Mouse (Mus musculus) CH12.LX (cell line): Measurements from ENCODE around the gene Rptor. TPM values are rescaled to one million over a fixed set of nuclear protein-coding genes. Genes with fewer than 3 reads are reported as not detected.

ENCODE experiments used
- DNase-seq: peaks from one replicate; pipeline ENCODE4 v3.0.0-alpha.2; 2013; ENCODE audit errors: extremely low read depth
- H3K27ac ChIP-seq: 2 replicates; pipeline ENCODE4 v1.5.1; 2012; ENCODE audit warnings: low read depth, mild to moderate bottlenecking, control low read depth, moderate library complexity; ENCODE audit not compliant: insufficient read depth
- H3K27me3 ChIP-seq: replicated peaks from 2 replicates; pipeline ENCODE3; 2012; ENCODE audit warnings: inconsistent platforms
- H3K36me3 ChIP-seq, 2 experiments: replicated peaks in 1 of 2; 2 replicates each; pipeline versions ENCODE3 to v1.6.1; 2012; ENCODE audit warnings: inconsistent platforms in 1 of 2, low read length in 1 of 2, mild to moderate bottlenecking in 1 of 2, mixed read lengths in 1 of 2, moderate library complexity in 1 of 2; ENCODE audit not compliant: control insufficient read depth in 1 of 2, insufficient read depth in 1 of 2
- H3K4me1 ChIP-seq, 2 experiments: 2 replicates each; pipeline ENCODE4 v1.6.1; 2012; ENCODE audit warnings: inconsistent platforms in 1 of 2, moderate library complexity in 1 of 2; ENCODE audit not compliant: insufficient read depth in 2 of 2, control insufficient read depth in 1 of 2
- H3K4me2 ChIP-seq: 2 replicates; pipeline ENCODE4 v1.6.1; 2012; ENCODE audit warnings: low read depth, mild to moderate bottlenecking, control low read depth; ENCODE audit not compliant: poor library complexity, insufficient read depth, severe bottlenecking
- H3K4me3 ChIP-seq, 3 experiments: fragments of 150-350 bp in 1 of 3; sonication (generic) in 1 of 3; replicated peaks in 1 of 3; 2 replicates each; pipeline versions ENCODE3 to v1.5.1; 2011 to 2012; ENCODE audit warnings: low read depth in 2 of 3, low read length in 2 of 3, mild to moderate bottlenecking in 2 of 3, moderate library complexity in 2 of 3, control low read depth in 1 of 3, improper control_type of control experiment in 1 of 3, inconsistent platforms in 1 of 3, mixed read lengths in 1 of 3; ENCODE audit not compliant: poor library complexity in 1 of 3
- H3K79me2 ChIP-seq: replicated peaks from 2 replicates; pipeline ENCODE4 v1.6.1; 2012; ENCODE audit warnings: mild to moderate bottlenecking, moderate library complexity; ENCODE audit not compliant: control insufficient read depth, poor library complexity, insufficient read depth, severe bottlenecking; ENCODE audit errors: extremely low read depth
- H3K9ac ChIP-seq: 2 replicates; pipeline ENCODE4 v1.6.1; 2012; ENCODE audit warnings: low read depth, mild to moderate bottlenecking, control low read depth, moderate library complexity; ENCODE audit not compliant: insufficient read depth
- H3K9me3 ChIP-seq: replicated peaks from 2 replicates; pipeline ENCODE3; 2012; ENCODE audit warnings: low read length, inconsistent platforms, mixed read lengths
- BHLHE40 ChIP-seq: IDR thresholded peaks from 2 replicates; pipeline ENCODE4 v1.6.1; 2011; ENCODE audit warnings: mild to moderate bottlenecking, low read depth, low read length, improper control_type of control experiment
- CHD1 ChIP-seq: IDR thresholded peaks from 2 replicates; pipeline ENCODE4 v1.6.1; 2012; ENCODE audit warnings: low read depth, low read length, improper control_type of control experiment, inconsistent platforms
- CHD2 ChIP-seq: IDR thresholded peaks from 2 replicates; pipeline ENCODE4 v1.6.1; 2011; ENCODE audit warnings: low read length, improper control_type of control experiment
- CTCF ChIP-seq, 2 experiments: IDR thresholded peaks in 1 of 2; conservative IDR thresholded peaks in 1 of 2; 2 replicates each; pipeline ENCODE4 v1.5.1; 2011 to 2012; ENCODE audit warnings: low read depth in 2 of 2, low read length in 2 of 2, improper control_type of control experiment in 1 of 2, inconsistent platforms in 1 of 2, mild to moderate bottlenecking in 1 of 2, moderate library complexity in 1 of 2
- E2F4 ChIP-seq: IDR thresholded peaks from 2 replicates; pipeline ENCODE4 v1.6.1; 2011; ENCODE audit warnings: low read depth, low read length, improper control_type of control experiment; ENCODE audit not compliant: insufficient replicate concordance
- ELF1 ChIP-seq: IDR thresholded peaks from 2 replicates; pipeline ENCODE4 v1.6.1; 2014; ENCODE audit warnings: low read depth, mild to moderate bottlenecking, inconsistent platforms, low read length, improper control_type of control experiment
- EP300 ChIP-seq: IDR thresholded peaks from 2 replicates; pipeline ENCODE4 v1.6.1; 2011; ENCODE audit warnings: low read length, improper control_type of control experiment
- ETS1 ChIP-seq: conservative IDR thresholded peaks from 2 replicates; pipeline ENCODE4 v1.6.1; 2012; ENCODE audit warnings: low read depth, mild to moderate bottlenecking, inconsistent platforms, low read length, improper control_type of control experiment, moderate library complexity
- GABPA ChIP-seq: IDR thresholded peaks from 2 replicates; pipeline ENCODE4 v1.6.1; 2012; ENCODE audit warnings: low read depth, low read length, improper control_type of control experiment, inconsistent platforms; ENCODE audit not compliant: insufficient replicate concordance
- HCFC1 ChIP-seq: IDR thresholded peaks from 2 replicates; pipeline ENCODE4 v1.6.1; 2012; ENCODE audit warnings: low read depth, mild to moderate bottlenecking, inconsistent platforms, low read length, improper control_type of control experiment
- IRF4 ChIP-seq: IDR thresholded peaks from 2 replicates; pipeline ENCODE4 v1.6.1; 2014; ENCODE audit warnings: low read depth, mild to moderate bottlenecking, inconsistent platforms, low read length, improper control_type of control experiment
- JUN ChIP-seq: IDR thresholded peaks from 2 replicates; pipeline ENCODE4 v1.6.1; 2011; ENCODE audit warnings: low read depth, mild to moderate bottlenecking, low read length, improper control_type of control experiment, moderate library complexity; ENCODE audit not compliant: insufficient read depth
- JUND ChIP-seq: conservative IDR thresholded peaks from 2 replicates; pipeline ENCODE4 v1.6.1; 2011; ENCODE audit warnings: low read depth, low read length, improper control_type of control experiment
- KAT2A ChIP-seq: IDR thresholded peaks from 2 replicates; pipeline ENCODE4 v1.6.1; 2012; ENCODE audit warnings: low read length, improper control_type of control experiment, inconsistent platforms; ENCODE audit not compliant: insufficient replicate concordance
- MAFK ChIP-seq: IDR thresholded peaks from 2 replicates; pipeline ENCODE4 v1.6.1; 2011; ENCODE audit warnings: low read length, improper control_type of control experiment; ENCODE audit not compliant: insufficient replicate concordance
- MAX ChIP-seq: IDR thresholded peaks from 2 replicates; pipeline ENCODE4 v1.6.1; 2011; ENCODE audit warnings: low read length, improper control_type of control experiment
- MAZ ChIP-seq: IDR thresholded peaks from 2 replicates; pipeline ENCODE4 v1.6.1; 2012; ENCODE audit warnings: low read depth, mild to moderate bottlenecking, inconsistent platforms, low read length, improper control_type of control experiment, moderate library complexity
- MEF2A ChIP-seq: IDR thresholded peaks from 2 replicates; pipeline ENCODE4 v1.6.1; 2014; ENCODE audit warnings: low read depth, mild to moderate bottlenecking, inconsistent platforms, low read length, improper control_type of control experiment, borderline replicate concordance
- MXI1 ChIP-seq: IDR thresholded peaks from 2 replicates; pipeline ENCODE4 v1.6.1; 2011; ENCODE audit warnings: mild to moderate bottlenecking, low read depth, low read length, improper control_type of control experiment
- MYC ChIP-seq: IDR thresholded peaks from 2 replicates; pipeline ENCODE4 v1.6.1; 2011; ENCODE audit warnings: low read depth, mild to moderate bottlenecking, improper control_type of control experiment, low read length
- NELFE ChIP-seq: IDR thresholded peaks from 2 replicates; pipeline ENCODE4 v1.6.1; 2011; ENCODE audit warnings: low read depth, low read length, improper control_type of control experiment
- NRF1 ChIP-seq: IDR thresholded peaks from 2 replicates; pipeline ENCODE4 v1.6.1; 2014; ENCODE audit warnings: low read depth, mild to moderate bottlenecking, inconsistent platforms, low read length, improper control_type of control experiment, moderate library complexity
- PAX5 ChIP-seq: IDR thresholded peaks from 2 replicates; pipeline ENCODE4 v1.6.1; 2012; ENCODE audit warnings: low read length, inconsistent platforms, mixed read lengths
- POLR2A ChIP-seq: IDR thresholded peaks from 2 replicates; pipeline ENCODE4 v1.6.1; 2011; ENCODE audit warnings: low read depth, mild to moderate bottlenecking, improper control_type of control experiment, low read length
- POLR2AphosphoS2 ChIP-seq: IDR thresholded peaks from 2 replicates; pipeline ENCODE4 v1.6.1; 2011; ENCODE audit warnings: low read depth, low read length, improper control_type of control experiment
- RAD21 ChIP-seq: IDR thresholded peaks from 2 replicates; pipeline ENCODE4 v1.6.1; 2011; ENCODE audit warnings: low read depth, mild to moderate bottlenecking, low read length, improper control_type of control experiment, moderate library complexity
- RCOR1 ChIP-seq: conservative IDR thresholded peaks from 2 replicates; pipeline ENCODE4 v1.6.1; 2012; ENCODE audit warnings: low read depth, mild to moderate bottlenecking, inconsistent platforms, low read length, improper control_type of control experiment
- SIN3A ChIP-seq: IDR thresholded peaks from 2 replicates; pipeline ENCODE4 v1.6.1; 2012; ENCODE audit warnings: low read length, improper control_type of control experiment, inconsistent platforms
- SMC3 ChIP-seq: IDR thresholded peaks from 2 replicates; pipeline ENCODE4 v1.6.1; 2011; ENCODE audit warnings: low read depth, low read length, improper control_type of control experiment
- TBP ChIP-seq: conservative IDR thresholded peaks from 2 replicates; pipeline ENCODE4 v1.6.1; 2011; ENCODE audit warnings: low read depth, low read length, improper control_type of control experiment
- TCF12 ChIP-seq: IDR thresholded peaks from 2 replicates; pipeline ENCODE4 v1.6.1; 2014; ENCODE audit warnings: low read depth, mild to moderate bottlenecking, inconsistent platforms, low read length, improper control_type of control experiment
- UBTF ChIP-seq: IDR thresholded peaks from 2 replicates; pipeline ENCODE4 v1.6.1; 2012; ENCODE audit warnings: low read depth, mild to moderate bottlenecking, inconsistent platforms, low read length, improper control_type of control experiment, moderate library complexity
- USF1 ChIP-seq: IDR thresholded peaks from 2 replicates; pipeline ENCODE4 v1.6.1; 2014; ENCODE audit warnings: low read depth, mild to moderate bottlenecking, inconsistent platforms, low read length, improper control_type of control experiment
- USF2 ChIP-seq: conservative IDR thresholded peaks from 2 replicates; pipeline ENCODE4 v1.6.1; 2011; ENCODE audit warnings: low read depth, low read length, improper control_type of control experiment
- ZC3H11A ChIP-seq: IDR thresholded peaks from 2 replicates; pipeline ENCODE4 v1.6.1; 2012; ENCODE audit warnings: low read depth, mild to moderate bottlenecking, inconsistent platforms, low read length, improper control_type of control experiment
- ZKSCAN1 ChIP-seq: IDR thresholded peaks from 2 replicates; pipeline ENCODE4 v1.6.1; 2012; ENCODE audit warnings: low read depth, inconsistent platforms, low read length, improper control_type of control experiment, borderline replicate concordance
- ZMIZ1 ChIP-seq: IDR thresholded peaks from 2 replicates; pipeline ENCODE4 v1.6.1; 2012; ENCODE audit warnings: low read depth, mild to moderate bottlenecking, inconsistent platforms, low read length, improper control_type of control experiment
- ZNF384 ChIP-seq: IDR thresholded peaks from 2 replicates; pipeline ENCODE4 v1.6.1; 2012; ENCODE audit warnings: low read depth, low read length, improper control_type of control experiment, inconsistent platforms
- dilution Hi-C: fragments of 300-500 bp; cut with MboI; formaldehyde crosslinking; loops from 2 replicates; pipeline ENCODE4 v1.14.3; 2020; ENCODE audit warnings: low sequenced_read_pairs; ENCODE audit not compliant: extremely low pct_unique_long_range_greater_than_20kb, extremely low pct_ligation_motif_present
- in situ Hi-C: fragments of 300-500 bp; cut with MboI; formaldehyde crosslinking; loops from 3 replicates; pipeline ENCODE4 v1.14.3; 2019; ENCODE audit warnings: low sequenced_read_pairs, low pct_ligation_motif_present, low pct_unique_long_range_greater_than_20kb, mixed read lengths
- polyA plus RNA-seq: library from polyadenylated mRNA; unstranded; fragments of >175 nt; gene quantifications from 2 replicates; pipeline ENCODE4 v1.2.1, GENCODE M21; 2012; ENCODE audit warnings: low read depth; ENCODE audit not compliant: insufficient read length
- total RNA-seq, 2 experiments: library from RNA; depleted of rRNA; stranded (reverse); fragments of 300-350 nt in 1 of 2; fragments of >200 nt in 1 of 2; gene quantifications; 2 replicates each; pipeline ENCODE4 v1.2.3; 2012 to 2014

Gene Rptor
- total RNA-seq (2012; rRNA removed) (26.7 and 29.3 TPM in 2 replicates), total RNA-seq (2014; rRNA removed) (8.3 and 10.3 TPM in 2 replicates), polyA plus RNA-seq (28.3 and 33.1 TPM in 2 replicates)

GRCm38 (mm10) chr11:119602763-119603526, at the start of gene Rptor:
TSS of gene Rptor (plus strand) at chr11:119602905.
- TF ChIP-seq ZNF384: no peak
- TF ChIP-seq ETS1: no peak
- TF ChIP-seq E2F4: no peak; the same call in 1 of the 2 replicates
- no peak for TF ChIP-seq MAZ
- TF ChIP-seq NELFE: peak; percentile 61; the same call in 1 of the 2 replicates
- no peak; the same call in 1 of the 2 replicates for TF ChIP-seq MAFK
- TF ChIP-seq IRF4: no peak
- no peak for TF ChIP-seq JUND
- no peak for TF ChIP-seq RAD21
- TF ChIP-seq ZKSCAN1: no peak
- peak; percentile 96 for TF ChIP-seq CHD2
- no peak; the same call in 1 of the 2 replicates for TF ChIP-seq ZMIZ1
- peak; percentile 80 for TF ChIP-seq ELF1
- TF ChIP-seq GABPA: peak; percentile 51; the same call in 1 of the 2 replicates
- TF ChIP-seq KAT2A: peak; percentile 98; the same call in 1 of the 2 replicates
- no peak for TF ChIP-seq EP300
- no peak for TF ChIP-seq CHD1
- peak; percentile 72 for TF ChIP-seq NRF1
- peak; percentile 87 for TF ChIP-seq MXI1
- peak; percentile 98 for TF ChIP-seq HCFC1
- peak; percentile 92 for TF ChIP-seq TBP
- TF ChIP-seq UBTF: no peak
- TF ChIP-seq MEF2A: peak; percentile 81
- peak; percentile 96 for TF ChIP-seq SIN3A
- TF ChIP-seq SMC3: no peak
- TF ChIP-seq USF1: no peak
- peak; percentile 95 for TF ChIP-seq TCF12
- TF ChIP-seq MAX: peak; percentile 65; the same call in 1 of the 2 replicates
- TF ChIP-seq ZC3H11A: no peak
- TF ChIP-seq MYC: peak; percentile 72; the same call in 1 of the 2 replicates
- TF ChIP-seq POLR2A: peak; percentile 89
- TF ChIP-seq RCOR1: no peak
- TF ChIP-seq CTCF (conservative IDR thresholded peaks at IDR 0.05 in 1 of 2, IDR thresholded peaks at IDR 0.05 in 1 of 2; ENCODE audit: low read depth in 2 of 2, low read length in 2 of 2): no peak
- TF ChIP-seq PAX5: no peak
- TF ChIP-seq POLR2AphosphoS2: peak; percentile 27; the same call in 1 of the 2 replicates
- TF ChIP-seq JUN: no peak
- TF ChIP-seq USF2: no peak
- no peak for TF ChIP-seq BHLHE40
- TF ChIP-seq, all 38 proteins: peak for 16
- Histone ChIP-seq H3K4me3 (peak within 1 kb of the TSS; percentile 88 to 96 (median 91)), H3K9me3 (peaks cover 14% of the 10 kb centered on the region), H3K27ac (peak within 1 kb of the TSS; percentile 46), H3K27me3 (peaks cover 19% of the 10 kb centered on the region), H3K79me2 (peaks cover 36% of the 10 kb centered on the region), H3K4me1 (peaks cover 0 to 17% of the 10 kb centered on the region in 2 experiments; a peak in 3 of 4 replicates), H3K9ac (peak within 1 kb of the TSS; percentile 85), H3K36me3 (peaks cover 13 to 21% of the 10 kb centered on the region in 2 experiments), H3K4me2 (peak within 1 kb of the TSS; percentile 97)
- dilution Hi-C loops: no loop called here
- in situ Hi-C loops: no loop called here
- DNase-seq: peak; percentile 99
